Comparison of ENCODE assay signal across 19 mouse cellular contexts in genomic region chr1:146799986-146800553, GRCm38 (mm10).
"Had no signal": no experiment of that assay in that cellular context is flagged by ENCODE, and none has a peak within 500 bp of the region (broad histone marks: within the 10 kb centered on the region; RNA-seq: fewer than 3 reads in every experiment).

No protein-coding gene starts in this region.

- H3K27me3 ChIP-seq: limb, embryonic 12.5 days; limb, embryonic 15.5 days; midbrain, embryonic 13.5 days; neural tube, embryonic 12.5 days had no signal

- H3K4me1 ChIP-seq: limb, embryonic 12.5 days; limb, embryonic 15.5 days; midbrain, embryonic 13.5 days; neural tube, embryonic 12.5 days had no signal

- H3K4me2 ChIP-seq: limb, embryonic 12.5 days; limb, embryonic 15.5 days; liver, embryonic 11.5 days; lung, embryonic 14.5 days; midbrain, embryonic 13.5 days; neural tube, embryonic 12.5 days had no signal

- H3K4me3 ChIP-seq: limb, embryonic 12.5 days; limb, embryonic 15.5 days; midbrain, embryonic 13.5 days; neural tube, embryonic 12.5 days had no signal

- ATAC-seq: liver, postnatal 0 days; lung, postnatal 0 days; midbrain, embryonic 13.5 days; midbrain, embryonic 16.5 days had no signal

- H3K9me3 ChIP-seq: limb, embryonic 12.5 days; limb, embryonic 15.5 days; midbrain, embryonic 13.5 days; neural tube, embryonic 12.5 days had no signal

- H3K27ac ChIP-seq: limb, embryonic 12.5 days; limb, embryonic 15.5 days; liver, embryonic 14.5 days; macrophage; midbrain, embryonic 13.5 days; neural tube, embryonic 12.5 days had no signal

- H3K36me3 ChIP-seq: limb, embryonic 12.5 days; limb, embryonic 15.5 days; midbrain, embryonic 13.5 days; neural tube, embryonic 12.5 days had no signal

- DNase-seq: kidney, postnatal 14 days; kidney, postnatal 4 days; left cerebral cortex, postnatal 4 days; liver, postnatal 0 days; lung, embryonic 14.5 days; retina, postnatal 1 day; right cerebral cortex, postnatal 25 days; spleen, adult 18-20 months; thymus, adult 18-20 months; thymus, postnatal 36 days had no signal

- H3K9ac ChIP-seq: limb, embryonic 12.5 days; limb, embryonic 15.5 days; liver, embryonic 14.5 days; liver, postnatal 0 days; lung, embryonic 14.5 days; midbrain, embryonic 13.5 days; neural tube, embryonic 12.5 days had no signal
